Mouse (Mus musculus): ENCODE measurements at regions not wholly inside any gene's neighbourhood (a gene's known extent, or its start where the extent isn't known, plus 50 kb on each side); places are given as distances from the start of the nearest gene placed in this dataset.
A peak's percentile ranks its signal among the peaks of the same experiment; 100 is the strongest.

DNA sequence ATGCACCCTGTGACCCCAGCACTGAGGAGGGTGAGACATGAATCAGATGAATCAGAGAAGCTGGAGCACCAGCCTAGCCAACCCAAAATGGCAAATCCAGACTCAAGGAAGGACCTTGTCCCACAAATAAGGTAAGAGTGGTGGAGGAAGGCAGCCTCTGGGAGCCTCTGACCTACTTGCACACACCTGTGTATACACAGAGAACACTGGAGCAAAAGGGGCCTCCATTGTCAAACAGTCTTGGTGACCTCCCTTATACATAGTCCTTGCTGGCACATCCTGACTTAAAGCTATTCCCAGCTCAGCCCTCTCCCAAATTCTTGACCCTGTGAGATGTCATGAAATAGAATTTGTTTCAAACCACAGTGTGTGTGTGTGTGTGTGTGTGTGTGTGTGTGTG, 57.1 kb downstream of the Inhbb start:
- Histone ChIP-seq H3K4me3 (no peak overlapping the region), H3K4me1 (replicated peaks) (peaks cover 3% of the 10 kb centered on the region; the same call in 1 of the 2 replicates), H3K4me2 (no peak overlapping the region), H3K9ac (no peak overlapping the region), H3K36me3 (no peaks in the 10 kb centered on the region), H3K9me3 (0 out of 2 replicates have a peak, but pooled peaks cover 12% of the 10 kb centered on the region), H3K27me3 (no peaks in the 10 kb centered on the region), H3K27ac (no peak overlapping the region)
- ATAC-seq (ENCODE audit: low FRiP score) = no peak

DNA sequence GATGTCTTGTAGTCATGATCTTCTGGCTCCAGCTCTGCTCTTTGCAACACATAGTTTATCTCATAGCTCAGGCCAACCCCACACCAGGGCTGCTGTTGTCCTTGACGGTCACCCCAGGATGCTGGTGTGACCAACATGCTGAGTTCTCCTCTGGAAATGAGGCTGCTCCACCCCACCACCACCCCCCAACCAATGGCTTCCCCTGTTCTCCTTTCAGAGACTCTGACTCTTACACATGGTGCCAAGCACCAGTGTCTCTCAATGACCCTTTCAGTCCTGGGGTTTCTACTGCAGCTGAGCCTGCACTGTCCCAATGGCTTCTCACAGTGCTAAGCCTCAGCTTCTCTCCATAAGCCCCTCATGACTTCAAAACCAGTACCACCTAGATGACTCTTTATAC, 64.0 kb downstream of the Inhbb start:
- ATAC-seq (ENCODE audit: low FRiP score) = no peak
- WGBS = 97% methylated on average over 1 of the region's 1 CpGs
- no peak overlapping the region for H3K4me3 ChIP-seq

DNA sequence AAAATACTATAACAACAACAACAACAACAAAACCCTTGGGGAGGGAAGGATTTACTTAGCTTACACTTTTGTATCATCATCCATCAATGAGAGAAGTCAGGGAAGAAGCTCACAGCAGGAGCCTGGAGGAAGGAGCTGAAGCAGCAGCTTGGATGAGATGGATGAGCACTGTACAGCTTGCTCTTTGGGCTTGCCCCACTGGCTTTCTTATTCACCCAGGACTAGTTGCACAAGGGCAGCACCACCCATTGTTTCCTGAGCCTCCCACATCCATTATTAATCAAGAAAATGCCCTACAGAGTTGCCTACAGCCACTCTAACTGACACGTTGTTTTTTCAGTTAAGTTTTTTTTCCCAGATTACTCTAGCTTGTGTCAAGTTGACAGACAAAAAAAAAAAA, 65.1 kb downstream of the Inhbb start:
- Histone ChIP-seq H3K36me3 (no peaks in the 10 kb centered on the region), H3K4me2 (no peak overlapping the region), H3K4me3 (no peak overlapping the region), H3K27me3 (no peaks in the 10 kb centered on the region), H3K9ac (no peak overlapping the region), H3K4me1 (replicated peaks) (no peaks in the 10 kb centered on the region), H3K9me3 (peaks cover 15% of the 10 kb centered on the region; the same call in 1 of the 2 replicates), H3K27ac (no peak overlapping the region)
- no peak for ATAC-seq (ENCODE audit: low FRiP score)
- WGBS = 5% methylated on average over 1 of the region's 1 CpGs

More for the DNA sequence above, 64.0 kb downstream of the Inhbb start:
- H3K27me3 ChIP-seq = no peaks in the 10 kb centered on the region
- H3K36me3 ChIP-seq = no peaks in the 10 kb centered on the region
- H3K9ac ChIP-seq = no peak overlapping the region
- H3K4me1 ChIP-seq (replicated peaks) = no peaks in the 10 kb centered on the region
- no peak overlapping the region for H3K27ac ChIP-seq
- H3K4me2 ChIP-seq = no peak overlapping the region
- H3K9me3 ChIP-seq = peaks cover 19% of the 10 kb centered on the region; the same call in 1 of the 2 replicates

DNA sequence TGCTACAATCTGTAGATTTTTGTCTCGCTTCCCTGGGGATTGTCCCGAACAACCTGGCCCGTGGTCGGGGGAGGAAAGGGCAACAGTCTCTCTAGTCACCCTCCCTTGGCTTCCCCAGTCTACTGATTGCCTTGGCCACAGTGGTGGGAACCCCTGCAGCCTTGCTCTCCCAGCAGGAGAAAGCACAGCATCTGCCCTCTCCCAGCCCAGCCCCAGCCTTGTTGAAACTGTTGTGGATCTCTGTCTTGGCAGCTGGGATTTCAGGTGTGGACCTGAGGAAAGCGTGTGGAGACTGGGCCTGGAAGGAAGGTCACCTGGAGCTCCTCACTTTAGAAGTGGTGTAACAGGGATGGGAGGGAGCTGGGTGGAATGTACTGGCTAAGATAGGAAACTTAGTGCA, 66.6 kb downstream of the Inhbb start:
- no peak overlapping the region for H3K4me3 ChIP-seq
- 85% methylated on average over 5 of the region's 5 CpGs for whole genome bisulfite sequencing
- peaks cover 6% of the 10 kb centered on the region; the same call in 1 of the 2 replicates for H3K9me3 ChIP-seq
- no peak overlapping the region for H3K4me2 ChIP-seq
- H3K4me1 ChIP-seq (replicated peaks) = no peaks in the 10 kb centered on the region
- no peak overlapping the region for H3K27ac ChIP-seq
- ATAC-seq (ENCODE audit: low FRiP score) = no peak
- no peak overlapping the region for H3K9ac ChIP-seq
- H3K27me3 ChIP-seq = no peaks in the 10 kb centered on the region
- no peaks in the 10 kb centered on the region for H3K36me3 ChIP-seq

DNA sequence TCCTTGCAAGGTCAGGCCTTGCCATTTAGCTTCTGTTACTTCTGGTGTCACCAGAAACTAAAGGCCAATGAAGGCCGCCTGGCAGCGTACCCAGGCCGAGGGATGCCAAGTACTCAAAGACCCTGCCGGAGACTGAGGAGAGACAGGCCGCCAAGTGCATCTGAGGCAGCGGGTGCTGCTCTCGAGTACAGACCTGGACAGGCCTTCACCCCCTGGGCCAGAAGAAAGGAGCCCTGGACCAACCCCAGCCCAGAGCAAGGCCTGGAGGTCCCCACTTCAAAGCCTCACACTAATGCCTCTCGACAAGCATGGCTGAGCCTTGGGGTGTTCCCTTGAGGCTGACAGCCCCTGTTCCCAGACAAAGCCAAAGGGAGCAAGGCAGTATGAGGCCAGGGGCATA, 70.5 kb downstream of the Inhbb start:
- 92% methylated on average over 8 of the region's 8 CpGs for WGBS
- no peaks in the 10 kb centered on the region for H3K9me3 ChIP-seq
- H3K4me3 ChIP-seq = no peak overlapping the region
- no peak overlapping the region for H3K4me2 ChIP-seq
- H3K9ac ChIP-seq = no peak overlapping the region
- no peak for ATAC-seq (ENCODE audit: low FRiP score)
- H3K4me1 ChIP-seq (replicated peaks) = peaks cover 10% of the 10 kb centered on the region
- H3K27ac ChIP-seq = no peak overlapping the region
- no peaks in the 10 kb centered on the region for H3K36me3 ChIP-seq
- no peaks in the 10 kb centered on the region for H3K27me3 ChIP-seq

DNA sequence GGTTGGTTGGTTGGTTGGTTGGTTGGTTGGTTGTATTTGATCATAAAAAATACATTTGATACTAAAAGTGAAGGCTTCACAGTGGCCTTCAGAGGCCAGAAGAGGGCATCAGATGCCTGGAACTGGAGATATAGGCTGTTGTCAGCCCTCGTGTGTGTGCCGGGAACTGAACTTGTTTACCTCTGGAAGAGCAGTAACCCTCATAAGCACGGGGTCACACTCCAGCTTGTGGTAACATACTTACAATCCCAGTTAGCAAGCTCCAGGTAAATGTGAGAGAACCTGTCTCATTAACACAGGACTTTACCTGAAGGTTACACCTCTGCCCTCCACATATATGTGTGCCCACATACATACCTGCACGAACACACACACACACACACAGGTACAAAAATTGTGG, 71.2 kb downstream of the Inhbb start:
- Histone ChIP-seq H3K27me3 (no peaks in the 10 kb centered on the region), H3K27ac (no peak overlapping the region), H3K4me1 (replicated peaks) (peaks cover 10% of the 10 kb centered on the region), H3K4me2 (no peak overlapping the region), H3K4me3 (no peak overlapping the region), H3K36me3 (no peaks in the 10 kb centered on the region), H3K9ac (no peak overlapping the region), H3K9me3 (no peaks in the 10 kb centered on the region)
- no peak for ATAC-seq (ENCODE audit: low FRiP score)
- 99% methylated on average over 4 of the region's 4 CpGs for WGBS

DNA sequence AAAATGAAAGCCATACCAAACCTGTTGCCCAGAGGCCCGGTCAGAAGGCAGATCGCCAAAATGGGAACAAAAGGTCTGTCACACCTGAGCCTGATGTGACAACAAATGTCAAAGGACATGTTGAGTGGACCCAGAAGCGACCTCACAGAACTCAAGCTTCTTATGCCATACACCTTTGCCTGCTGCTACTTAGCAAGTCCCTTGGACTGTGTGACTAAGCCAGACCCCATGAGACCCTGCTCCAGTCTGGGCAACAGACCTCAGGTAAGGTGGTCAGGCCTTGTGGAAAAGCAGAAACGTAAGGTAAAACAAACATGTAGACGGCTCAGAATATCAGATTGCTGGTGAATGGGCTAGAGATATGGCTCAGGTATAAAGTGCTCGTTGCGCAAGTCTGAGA, 71.8 kb downstream of the Inhbb start:
- WGBS = 93% methylated on average over 7 of the region's 7 CpGs
- no peaks in the 10 kb centered on the region for H3K27me3 ChIP-seq
- H3K4me2 ChIP-seq = no peak overlapping the region
- no peak for ATAC-seq (ENCODE audit: low FRiP score)
- H3K4me3 ChIP-seq = no peak overlapping the region
- H3K9me3 ChIP-seq = no peaks in the 10 kb centered on the region
- H3K27ac ChIP-seq = no peak overlapping the region
- H3K9ac ChIP-seq = no peak overlapping the region
- no peaks in the 10 kb centered on the region for H3K36me3 ChIP-seq
- H3K4me1 ChIP-seq (replicated peaks) = peaks cover 10% of the 10 kb centered on the region

DNA sequence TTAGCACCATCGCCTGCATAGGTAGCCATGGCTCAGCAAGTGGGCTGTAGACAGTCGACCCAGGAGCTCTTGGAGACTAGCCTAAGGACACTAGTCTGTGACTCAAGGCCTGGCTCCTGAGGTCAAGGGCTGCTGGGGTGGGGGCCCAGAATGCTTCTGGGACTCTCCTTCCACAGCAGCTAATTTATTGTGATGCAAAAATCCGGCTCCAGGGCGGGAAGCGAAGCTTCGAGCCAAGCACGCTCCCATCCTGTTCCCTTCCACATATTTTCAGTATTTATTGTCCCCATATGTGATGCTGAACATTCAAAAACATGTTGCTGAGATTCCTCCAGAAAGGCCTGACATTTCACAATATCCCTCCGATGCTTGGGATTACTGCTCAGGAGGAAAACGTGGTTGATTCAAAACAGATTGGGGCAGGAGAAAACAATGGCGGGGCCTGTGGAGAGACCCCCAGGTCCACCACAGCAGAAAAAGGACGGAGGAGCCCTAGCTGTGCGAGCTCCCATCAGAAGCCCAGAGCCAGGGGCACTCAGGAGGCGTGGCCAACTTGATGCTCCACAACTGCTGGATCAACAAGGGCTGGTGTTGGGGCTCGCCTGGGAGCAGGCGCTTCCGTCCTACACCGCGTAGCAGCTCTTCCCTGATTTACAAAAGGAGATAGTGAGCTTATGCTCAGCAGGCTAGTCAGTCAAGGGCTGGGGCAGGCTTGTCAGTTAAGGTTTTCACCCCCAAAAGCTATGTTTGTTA, 73.4 kb downstream of the Inhbb start:
- no peak overlapping the region for H3K4me3 ChIP-seq
- no peaks in the 10 kb centered on the region for H3K27me3 ChIP-seq
- ATAC-seq (ENCODE audit: low FRiP score) = peak; percentile 41; the same call in 1 of the 2 replicates
- no peaks in the 10 kb centered on the region for H3K9me3 ChIP-seq
- peaks cover 10% of the 10 kb centered on the region for H3K4me1 ChIP-seq (replicated peaks)
- H3K36me3 ChIP-seq = no peaks in the 10 kb centered on the region
- H3K9ac ChIP-seq = no peak overlapping the region
- WGBS = 20% methylated on average over 18 of the region's 18 CpGs
- H3K27ac ChIP-seq = no peak overlapping the region
- H3K4me2 ChIP-seq = 0 out of 2 replicates have a peak overlapping the region, but pooled peaks have one; percentile 3

DNA sequence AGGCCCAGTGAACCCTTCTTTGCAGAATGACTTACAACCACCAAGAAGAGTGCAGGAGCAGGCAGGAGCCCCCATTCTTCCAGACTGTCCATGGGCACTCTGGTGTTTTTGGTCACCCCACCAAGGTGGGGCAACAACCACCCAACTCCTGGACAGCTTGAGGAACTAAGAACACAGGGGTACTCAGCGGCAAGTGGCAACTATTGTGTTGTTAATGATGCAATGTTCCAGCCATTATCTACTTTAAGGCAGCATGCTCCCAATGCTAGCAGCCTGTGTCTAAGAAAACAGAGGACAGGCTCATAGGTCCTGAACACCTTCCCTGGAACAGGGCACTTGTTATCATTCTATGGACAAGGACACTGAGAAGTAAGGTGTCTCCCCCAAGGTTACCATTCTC, 74.3 kb downstream of the Inhbb start:
- Histone ChIP-seq H3K27ac (no peak overlapping the region), H3K27me3 (no peaks in the 10 kb centered on the region), H3K4me2 (no peak overlapping the region), H3K36me3 (no peaks in the 10 kb centered on the region), H3K9me3 (no peaks in the 10 kb centered on the region), H3K4me3 (no peak overlapping the region), H3K4me1 (replicated peaks) (peaks cover 10% of the 10 kb centered on the region), H3K9ac (no peak overlapping the region)
- ATAC-seq (ENCODE audit: low FRiP score) = no peak
- WGBS = 83% methylated on average over 1 of the region's 1 CpGs

DNA sequence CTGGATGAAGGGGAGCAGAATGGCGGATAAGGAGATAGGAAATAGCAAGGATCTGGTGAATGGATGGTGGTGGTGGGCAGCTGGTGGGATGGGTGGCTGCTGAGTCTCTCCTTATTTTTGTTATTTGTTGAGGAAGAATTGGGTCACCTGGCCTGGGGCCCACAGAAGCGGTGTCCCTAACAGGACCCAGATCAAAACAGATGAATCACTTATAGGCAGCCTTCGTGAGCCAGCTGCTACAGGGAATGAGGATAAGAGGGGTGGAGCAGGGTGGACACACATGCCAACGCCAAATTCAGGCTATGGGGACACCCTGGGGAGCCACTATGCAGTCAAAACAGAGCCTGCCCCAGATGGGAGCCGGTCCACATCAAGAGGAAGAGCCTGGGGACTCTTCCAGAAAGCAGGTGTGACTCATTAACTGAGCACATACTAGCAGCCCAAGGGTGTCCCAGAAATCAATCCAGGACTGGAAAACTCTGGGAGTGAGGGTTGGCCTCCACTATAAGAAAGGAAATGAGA, 75.4 kb downstream of the Inhbb start:
- H3K9me3 ChIP-seq = no peaks in the 10 kb centered on the region
- no peak overlapping the region for H3K9ac ChIP-seq
- H3K36me3 ChIP-seq = no peaks in the 10 kb centered on the region
- H3K4me3 ChIP-seq = no peak overlapping the region
- H3K4me2 ChIP-seq = no peak overlapping the region
- H3K27me3 ChIP-seq = no peaks in the 10 kb centered on the region
- ATAC-seq (ENCODE audit: low FRiP score) = no peak
- WGBS = 69% methylated on average over 5 of the region's 5 CpGs
- peaks cover 10% of the 10 kb centered on the region for H3K4me1 ChIP-seq (replicated peaks)
- no peak overlapping the region for H3K27ac ChIP-seq

DNA sequence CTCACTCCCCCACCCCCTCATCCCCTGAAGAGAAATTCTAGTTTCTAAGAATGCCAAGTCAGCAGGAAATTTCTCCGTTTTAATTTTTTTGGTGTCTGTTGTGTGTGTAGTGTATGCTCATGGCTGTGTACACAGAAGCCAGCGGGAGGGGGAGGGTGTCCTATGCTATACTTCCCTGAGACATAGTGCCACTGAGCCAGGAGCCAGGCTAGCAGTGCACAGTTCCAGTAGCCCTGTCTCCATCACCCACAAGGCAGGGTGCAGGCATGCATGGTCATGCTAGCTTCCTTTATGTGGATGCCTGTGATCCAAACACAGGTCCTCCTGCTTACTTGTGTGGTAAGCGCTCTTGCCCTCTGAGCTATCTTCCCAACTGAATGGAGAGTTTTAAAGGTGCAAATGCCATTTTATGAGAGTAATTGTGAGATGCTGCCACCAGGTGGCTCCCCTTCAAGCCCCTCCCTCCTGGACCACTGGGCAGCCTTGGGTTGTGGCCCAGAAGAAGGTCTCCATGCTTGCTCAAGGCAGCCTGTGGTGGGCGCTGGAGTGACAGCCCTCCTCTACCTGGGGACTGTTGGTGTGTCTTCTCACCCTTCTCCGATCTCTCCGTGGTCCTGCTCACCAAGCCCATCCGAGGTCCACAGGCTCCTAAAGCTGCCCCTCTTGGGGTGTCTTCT, 76.8 kb downstream of the Inhbb start:
- peaks cover 10% of the 10 kb centered on the region for H3K4me1 ChIP-seq (replicated peaks)
- H3K27me3 ChIP-seq = no peaks in the 10 kb centered on the region
- no peaks in the 10 kb centered on the region for H3K36me3 ChIP-seq
- 61% methylated on average over 7 of the region's 7 CpGs for WGBS
- H3K9ac ChIP-seq = no peak overlapping the region
- no peak overlapping the region for H3K4me2 ChIP-seq
- H3K27ac ChIP-seq = no peak overlapping the region
- H3K9me3 ChIP-seq = no peaks in the 10 kb centered on the region
- ATAC-seq (ENCODE audit: low FRiP score) = no peak
- H3K4me3 ChIP-seq = no peak overlapping the region

DNA sequence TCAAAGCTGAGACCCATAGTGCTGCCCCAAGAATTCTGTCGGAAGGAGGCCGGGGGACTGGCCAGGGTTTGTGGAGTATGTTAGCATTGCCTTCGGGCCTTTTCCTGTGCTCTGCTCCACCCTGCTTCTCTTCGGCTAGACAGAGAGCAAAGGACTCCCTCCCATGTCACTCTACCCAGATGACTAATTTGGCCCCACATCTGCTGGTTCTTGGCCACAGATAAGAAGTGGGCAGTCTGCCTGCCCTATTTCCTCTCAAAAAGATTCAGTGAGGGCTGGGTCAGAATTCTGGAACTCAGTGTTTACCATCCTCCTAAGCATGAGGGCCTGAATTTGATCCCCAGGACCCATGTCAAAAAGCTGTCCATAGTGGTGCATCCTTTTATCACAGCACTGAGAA, 78.0 kb downstream of the Inhbb start:
- Histone ChIP-seq H3K4me3 (no peak overlapping the region), H3K9me3 (no peaks in the 10 kb centered on the region), H3K4me2 (no peak overlapping the region), H3K27ac (no peak overlapping the region), H3K36me3 (no peaks in the 10 kb centered on the region), H3K27me3 (no peaks in the 10 kb centered on the region), H3K9ac (no peak overlapping the region), H3K4me1 (replicated peaks) (peaks cover 10% of the 10 kb centered on the region)
- ATAC-seq (ENCODE audit: low FRiP score) = no peak
- 94% methylated on average over 4 of the region's 4 CpGs for WGBS

DNA sequence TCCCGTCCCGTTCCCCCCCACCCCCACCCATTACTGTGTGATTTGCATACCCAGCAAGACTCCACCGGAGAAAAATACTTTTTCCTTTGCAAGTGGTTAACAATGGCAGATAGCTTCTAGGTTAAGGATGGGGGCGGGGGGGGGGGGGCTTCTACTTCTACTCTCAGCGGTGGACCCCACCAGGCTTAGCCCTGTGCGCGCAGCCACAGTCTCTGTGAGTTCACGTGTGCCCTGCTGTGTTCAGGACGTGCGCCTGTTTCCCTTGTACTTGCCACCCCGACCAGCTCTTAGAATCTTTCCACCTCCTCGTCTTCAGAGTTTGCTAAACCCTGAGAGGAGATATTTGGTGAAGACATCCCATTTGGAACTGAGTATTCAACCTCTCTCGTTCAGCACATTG, 86.9 kb downstream of the Inhbb start:
- no peak overlapping the region for H3K4me3 ChIP-seq
- no peak for ATAC-seq (ENCODE audit: low FRiP score)
- H3K4me1 ChIP-seq (replicated peaks) = peaks cover 1% of the 10 kb centered on the region; the same call in 1 of the 2 replicates
- no peaks in the 10 kb centered on the region for H3K36me3 ChIP-seq
- no peaks in the 10 kb centered on the region for H3K27me3 ChIP-seq
- H3K27ac ChIP-seq = no peak overlapping the region
- 20% methylated on average over 13 of the region's 13 CpGs for WGBS
- H3K9me3 ChIP-seq = no peaks in the 10 kb centered on the region
- H3K4me2 ChIP-seq = no peak overlapping the region
- H3K9ac ChIP-seq = no peak overlapping the region

All from hindbrain, embryonic 13.5 days (tissue).